Mouse (Mus musculus) lung, postnatal 14 days (tissue): ENCODE measurements at regions not wholly inside any gene's neighbourhood (a gene's known extent, or its start where the extent isn't known, plus 50 kb on each side); places are given as distances from the start of the nearest gene placed in this dataset.

Experiments used
- DNase-seq: peaks from one replicate; pipeline ENCODE4 v3.0.0; 2021

DNA sequence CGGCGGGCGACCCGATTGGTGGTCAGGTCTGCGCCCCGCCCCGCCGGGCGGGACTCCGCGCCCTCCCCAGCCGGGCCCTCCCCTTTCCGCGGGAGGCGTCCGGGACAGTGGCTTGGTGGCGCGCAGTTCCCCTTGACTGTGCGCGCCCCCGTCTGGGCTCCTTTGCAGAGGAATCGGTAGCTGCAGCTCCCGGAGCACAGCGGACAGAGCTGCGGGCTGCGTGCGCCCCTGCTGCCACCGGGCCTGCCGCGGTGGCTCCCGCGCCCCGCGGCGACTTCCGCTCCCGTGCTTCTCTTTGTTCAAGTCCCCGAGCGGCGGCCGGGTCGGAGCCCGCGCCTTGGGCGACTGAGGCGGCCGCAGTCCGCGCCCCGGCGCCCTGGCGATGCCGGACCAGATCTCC is 566.6 kb upstream of the Gm21863 start:
- peak; percentile 22 for DNase-seq
